Mouse (Mus musculus) embryonic facial prominence, embryonic 13.5 days (tissue): ENCODE data around the gene Wnt7b. TPM values are rescaled to one million over a fixed set of nuclear protein-coding genes. Genes with fewer than 3 reads are reported as not detected.

Source experiments
- ATAC-seq: fragments of 200-750 bp; cut with Nextera tagmentation; 2 replicates; pipeline ENCODE4 v1.8.0; 2017; ENCODE audit warnings: low read depth; ENCODE audit not compliant: insufficient number of reproducible peaks, insufficient read depth, low FRiP score, low TSS enrichment
- H3K27ac ChIP-seq: fragments of 300-500 bp; sonication (generic); 2 replicates; pipeline ENCODE4 v1.5.1; 2015; ENCODE audit warnings: moderate library complexity, mild to moderate bottlenecking, inconsistent platforms
- H3K27me3 ChIP-seq: fragments of 300-500 bp; sonication (generic); 2 replicates; pipeline ENCODE4 v1.6.1; 2015; ENCODE audit warnings: mild to moderate bottlenecking, inconsistent platforms
- H3K36me3 ChIP-seq: fragments of 300-500 bp; sonication (generic); 2 replicates; pipeline ENCODE4 v1.6.1; 2015; ENCODE audit warnings: mild to moderate bottlenecking, inconsistent platforms
- H3K4me1 ChIP-seq: fragments of 300-500 bp; sonication (generic); 2 replicates; pipeline ENCODE4 v1.6.1; 2015; ENCODE audit warnings: inconsistent platforms
- H3K4me2 ChIP-seq: fragments of 300-500 bp; sonication (generic); 2 replicates; pipeline ENCODE4 v1.6.1; 2015; ENCODE audit warnings: moderate library complexity, mild to moderate bottlenecking, inconsistent platforms
- H3K4me3 ChIP-seq: fragments of 300-500 bp; sonication (generic); 2 replicates; pipeline ENCODE4 v1.5.1; 2015; ENCODE audit warnings: mild to moderate bottlenecking, inconsistent platforms
- H3K9ac ChIP-seq: fragments of 300-500 bp; sonication (generic); 2 replicates; pipeline ENCODE4 v1.6.1; 2015; ENCODE audit warnings: mild to moderate bottlenecking, inconsistent platforms
- H3K9me3 ChIP-seq: fragments of 300-500 bp; sonication (generic); 2 replicates; pipeline ENCODE4 v1.6.1; 2016; ENCODE audit warnings: inconsistent platforms
- WGBS: fragments of 180-500 bp; shearing (Covaris S2); methylation state at CpG from one replicate; pipeline ENCODE4 v1.1.7; 2015; ENCODE audit warnings: mixed read lengths; 5-methylcytosine and 5-hydroxymethylcytosine counted together
- polyA plus RNA-seq: library from polyadenylated mRNA; unstranded; fragments of >200 nt; fragmentation: Nextera tagmentation; extraction: Ambion mirVana; gene quantifications from 2 replicates; pipeline ENCODE4 v1.2.1, GENCODE M21; 2015

The Wnt7b gene
- polyA plus RNA-seq, 1 experiment from 2014 or later = 44.9 TPM

GRCm38 (mm10) chr15:85564034-85564769 lies 18.1 kb downstream of the Wnt7b start:
- Histone ChIP-seq H3K4me2 (no peak overlapping the region), H3K27ac (no peak overlapping the region), H3K4me3 (no peak overlapping the region), H3K4me1 (peaks cover 35% of the 10 kb centered on the region), H3K9ac (no peak overlapping the region), H3K27me3 (no peaks in the 10 kb centered on the region), H3K36me3 (no peaks in the 10 kb centered on the region), H3K9me3 (peaks cover 5% of the 10 kb centered on the region; the same call in 1 of the 2 replicates)
- WGBS = 77% methylated on average over 13 of the region's 13 CpGs
- no peak for ATAC-seq

DNA sequence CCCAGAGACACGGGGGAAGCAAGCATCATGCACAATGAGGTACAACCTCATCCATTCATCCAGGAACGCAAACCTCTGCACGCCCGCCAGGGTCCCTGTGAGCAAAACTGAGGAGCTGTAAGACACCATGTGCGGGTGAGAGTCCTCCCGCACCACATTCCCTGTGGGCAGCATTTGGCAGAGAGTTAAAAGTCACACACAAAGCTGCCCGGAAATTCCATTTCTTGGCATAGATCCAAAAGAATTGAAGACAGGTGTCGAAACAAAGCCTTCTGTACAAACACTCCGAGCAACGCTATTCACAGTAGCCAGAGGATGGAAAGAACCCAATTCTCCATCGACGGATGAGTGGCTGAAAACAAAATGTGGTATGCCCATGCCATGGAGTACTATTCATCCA lies 20.3 kb downstream of the Wnt7b start:
- Histone ChIP-seq H3K27me3 (no peaks in the 10 kb centered on the region), H3K9me3 (peaks cover 5% of the 10 kb centered on the region; the same call in 1 of the 2 replicates), H3K27ac (no peak overlapping the region), H3K4me2 (no peak overlapping the region), H3K4me3 (no peak overlapping the region), H3K36me3 (no peaks in the 10 kb centered on the region), H3K4me1 (peaks cover 21% of the 10 kb centered on the region), H3K9ac (no peak overlapping the region)
- 76% methylated on average over 12 of the region's 12 CpGs for WGBS
- ATAC-seq = no peak

- H3K4me3 ChIP-seq = no peak overlapping the region
- no peak overlapping the region for H3K27ac ChIP-seq
- no peaks in the 10 kb centered on the region for H3K27me3 ChIP-seq
- no peak overlapping the region for H3K9ac ChIP-seq
- H3K4me1 ChIP-seq = peaks cover 12% of the 10 kb centered on the region
- peaks cover 5% of the 10 kb centered on the region; the same call in 1 of the 2 replicates for H3K9me3 ChIP-seq
- H3K36me3 ChIP-seq = no peaks in the 10 kb centered on the region
- no peak for ATAC-seq
- 66% methylated on average over 11 of the region's 11 CpGs for WGBS
- no peak overlapping the region for H3K4me2 ChIP-seq
Measured at GRCm38 (mm10) chr15:85560830-85561229, 21.4 kb downstream of the Wnt7b start.

DNA sequence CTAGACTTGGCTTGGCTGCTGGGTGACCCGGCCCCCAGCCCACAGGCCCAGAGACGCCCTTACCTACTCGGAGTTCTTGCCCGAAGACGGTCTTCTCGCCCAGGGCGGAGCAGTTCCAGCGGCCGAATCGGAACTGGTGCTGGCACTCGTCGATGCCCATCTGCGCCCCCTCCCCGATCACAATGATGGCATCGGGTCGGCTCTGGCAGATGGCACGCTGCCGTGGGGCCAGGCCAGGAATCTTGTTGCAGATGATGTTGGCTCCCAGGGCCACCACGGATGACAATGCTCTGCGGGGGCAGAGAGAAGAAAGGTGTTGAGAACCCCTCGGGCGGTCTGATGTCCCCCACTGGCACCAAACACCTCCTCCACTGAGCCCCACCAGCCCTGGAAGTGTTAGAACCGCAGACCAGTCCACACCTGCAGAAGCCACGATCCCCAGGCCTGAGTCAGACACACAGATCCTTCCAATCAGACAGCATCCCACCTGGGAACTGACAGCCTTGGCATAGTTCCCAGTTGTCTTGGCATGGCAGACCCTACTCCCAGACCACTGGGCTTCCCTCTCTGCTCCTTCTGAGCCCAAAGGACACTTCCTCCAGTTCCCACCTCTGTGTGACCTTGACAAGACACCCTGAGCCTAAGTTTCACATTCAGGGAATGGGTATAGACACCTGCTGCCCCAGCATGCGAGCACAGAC lies 23.3 kb downstream of the Wnt7b start:
- 94% methylated on average over 25 of the region's 25 CpGs for WGBS
- H3K9me3 ChIP-seq = peaks cover 5% of the 10 kb centered on the region; the same call in 1 of the 2 replicates
- no peaks in the 10 kb centered on the region for H3K27me3 ChIP-seq
- no peak overlapping the region for H3K4me2 ChIP-seq
- H3K27ac ChIP-seq = no peak overlapping the region
- H3K4me3 ChIP-seq = no peak overlapping the region
- H3K4me1 ChIP-seq = peaks cover 5% of the 10 kb centered on the region
- no peak overlapping the region for H3K9ac ChIP-seq
- no peak for ATAC-seq
- no peaks in the 10 kb centered on the region for H3K36me3 ChIP-seq

- Histone ChIP-seq H3K4me2 (no peak overlapping the region), H3K9ac (peak overlapping the region; percentile 51; the same call in 1 of the 2 replicates), H3K4me3 (no peak overlapping the region), H3K27ac (no peak overlapping the region), H3K9me3 (no peaks in the 10 kb centered on the region), H3K27me3 (no peaks in the 10 kb centered on the region), H3K36me3 (no peaks in the 10 kb centered on the region), H3K4me1 (peaks cover 2% of the 10 kb centered on the region; the same call in 1 of the 2 replicates)
- 54% methylated on average over 10 of the region's 10 CpGs for WGBS
- no peak for ATAC-seq
Measured at GRCm38 (mm10) chr15:85555799-85556198, 26.5 kb downstream of the Wnt7b start.

GRCm38 (mm10) chr15:85553421-85553820 lies 28.9 kb downstream of the Wnt7b start:
- ATAC-seq = no peak
- H3K27me3 ChIP-seq = no peaks in the 10 kb centered on the region
- H3K4me2 ChIP-seq = no peak overlapping the region
- H3K4me3 ChIP-seq = no peak overlapping the region
- no peaks in the 10 kb centered on the region for H3K9me3 ChIP-seq
- peaks cover 2% of the 10 kb centered on the region; the same call in 1 of the 2 replicates for H3K4me1 ChIP-seq
- no peaks in the 10 kb centered on the region for H3K36me3 ChIP-seq
- H3K27ac ChIP-seq = no peak overlapping the region
- 0 out of 2 replicates have a peak overlapping the region, but pooled peaks have one; percentile 11 for H3K9ac ChIP-seq
- 83% methylated on average over 11 of the region's 11 CpGs for WGBS

DNA sequence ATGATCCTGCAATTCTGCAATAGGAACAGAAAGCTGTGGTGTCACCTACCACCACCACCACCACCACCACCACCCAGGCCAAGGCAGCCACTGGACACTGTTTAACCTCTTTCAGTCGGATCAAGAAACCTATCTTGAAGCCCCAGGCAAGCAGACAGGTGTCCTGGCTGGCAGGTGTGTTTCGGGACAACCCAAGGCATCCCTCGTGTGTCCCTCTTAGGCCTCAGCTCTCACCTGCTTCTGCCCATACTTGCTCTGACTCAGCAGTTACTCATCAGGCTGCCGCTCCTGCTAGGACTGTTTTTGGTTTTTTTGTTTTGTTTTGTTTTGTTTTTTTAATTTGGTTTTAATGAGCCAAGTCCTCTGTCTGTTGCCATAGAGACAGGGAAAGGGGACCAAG lies 35.8 kb downstream of the Wnt7b start:
- WGBS = 62% methylated on average over 4 of the region's 4 CpGs
- H3K4me2 ChIP-seq = no peak overlapping the region
- no peak overlapping the region for H3K9ac ChIP-seq
- H3K4me1 ChIP-seq = no peaks in the 10 kb centered on the region
- H3K27ac ChIP-seq = no peak overlapping the region
- no peaks in the 10 kb centered on the region for H3K9me3 ChIP-seq
- H3K27me3 ChIP-seq = 0 out of 2 replicates have a peak, but pooled peaks cover 3% of the 10 kb centered on the region
- H3K36me3 ChIP-seq = no peaks in the 10 kb centered on the region
- no peak for ATAC-seq
- H3K4me3 ChIP-seq = no peak overlapping the region

DNA sequence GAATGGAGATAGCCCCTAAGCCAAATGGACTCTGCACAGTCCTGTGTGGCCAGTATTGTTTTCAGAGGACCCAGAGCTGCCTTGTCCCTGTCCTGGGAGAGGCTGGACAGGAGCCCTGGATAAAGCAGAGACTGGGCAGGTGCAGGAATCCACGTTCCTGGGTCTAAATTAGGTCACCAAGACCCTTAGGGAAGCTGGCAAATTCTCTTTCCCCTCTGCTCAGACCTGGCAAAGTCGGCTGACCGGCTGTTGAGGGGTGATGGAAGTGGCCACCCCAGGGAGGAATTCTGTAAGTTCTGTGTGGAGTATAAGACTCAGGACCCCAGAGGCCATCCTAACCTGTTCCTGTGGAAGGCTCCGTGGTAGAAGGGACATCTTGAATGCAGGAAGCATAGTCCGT lies 36.9 kb downstream of the Wnt7b start:
- Histone ChIP-seq H3K4me1 (no peaks in the 10 kb centered on the region), H3K9ac (no peak overlapping the region), H3K9me3 (no peaks in the 10 kb centered on the region), H3K4me3 (no peak overlapping the region), H3K27ac (no peak overlapping the region), H3K36me3 (no peaks in the 10 kb centered on the region), H3K4me2 (no peak overlapping the region), H3K27me3 (0 out of 2 replicates have a peak, but pooled peaks cover 3% of the 10 kb centered on the region)
- ATAC-seq = no peak
- 75% methylated on average over 5 of the region's 5 CpGs for WGBS

DNA sequence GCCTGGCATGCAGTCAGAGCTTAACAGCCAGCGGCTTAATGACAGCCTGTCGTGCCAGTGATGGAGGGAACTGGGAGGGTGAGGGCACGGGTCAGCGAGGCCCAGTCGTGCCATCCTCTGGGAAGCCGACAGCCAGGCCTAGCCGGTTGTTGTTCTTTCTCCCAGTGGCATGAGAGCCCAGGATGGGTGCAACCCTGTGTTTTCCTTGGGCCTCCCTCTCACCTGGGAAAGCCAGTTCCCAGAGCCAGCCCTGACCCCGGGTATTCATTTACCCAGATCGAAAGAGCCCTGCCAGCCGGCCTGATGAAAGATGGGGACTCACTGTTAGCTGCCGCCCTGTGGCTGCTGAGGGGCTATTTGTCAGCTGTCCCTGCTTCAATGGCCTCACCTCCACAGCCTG lies 44.1 kb downstream of the Wnt7b start:
- peaks cover 11% of the 10 kb centered on the region for H3K4me1 ChIP-seq
- WGBS = 66% methylated on average over 11 of the region's 11 CpGs
- no peak overlapping the region for H3K4me3 ChIP-seq
- peaks cover 7% of the 10 kb centered on the region; the same call in 1 of the 2 replicates for H3K27me3 ChIP-seq
- no peaks in the 10 kb centered on the region for H3K36me3 ChIP-seq
- no peaks in the 10 kb centered on the region for H3K9me3 ChIP-seq
- ATAC-seq = no peak
- no peak overlapping the region for H3K9ac ChIP-seq
- no peak overlapping the region for H3K4me2 ChIP-seq
- no peak overlapping the region for H3K27ac ChIP-seq

DNA sequence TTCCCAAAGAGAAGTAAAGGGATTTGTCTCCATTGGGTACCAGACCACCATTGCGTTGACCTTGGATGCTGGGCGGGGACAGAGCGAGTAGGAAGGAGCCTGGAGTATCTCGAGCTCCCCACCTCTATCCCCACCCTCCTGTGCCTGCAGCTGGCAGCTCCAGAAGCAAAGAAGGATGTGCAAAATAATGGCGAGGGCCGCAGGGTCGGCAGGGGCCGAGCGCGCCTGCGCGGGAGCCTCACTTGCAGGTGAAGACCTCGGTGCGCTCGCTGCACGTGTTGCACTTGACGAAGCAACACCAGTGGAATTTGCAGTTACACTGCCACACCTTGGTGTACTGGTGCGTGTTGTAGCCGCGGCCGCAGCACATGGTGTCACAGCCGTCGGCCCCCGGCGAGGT lies 45.1 kb downstream of the Wnt7b start:
- Histone ChIP-seq H3K9me3 (no peaks in the 10 kb centered on the region), H3K4me3 (no peak overlapping the region), H3K4me1 (peaks cover 11% of the 10 kb centered on the region), H3K36me3 (no peaks in the 10 kb centered on the region), H3K27me3 (peaks cover 4% of the 10 kb centered on the region; the same call in 1 of the 2 replicates), H3K9ac (no peak overlapping the region), H3K27ac (no peak overlapping the region), H3K4me2 (no peak overlapping the region)
- no peak for ATAC-seq
- WGBS = 80% methylated on average over 25 of the region's 25 CpGs

DNA sequence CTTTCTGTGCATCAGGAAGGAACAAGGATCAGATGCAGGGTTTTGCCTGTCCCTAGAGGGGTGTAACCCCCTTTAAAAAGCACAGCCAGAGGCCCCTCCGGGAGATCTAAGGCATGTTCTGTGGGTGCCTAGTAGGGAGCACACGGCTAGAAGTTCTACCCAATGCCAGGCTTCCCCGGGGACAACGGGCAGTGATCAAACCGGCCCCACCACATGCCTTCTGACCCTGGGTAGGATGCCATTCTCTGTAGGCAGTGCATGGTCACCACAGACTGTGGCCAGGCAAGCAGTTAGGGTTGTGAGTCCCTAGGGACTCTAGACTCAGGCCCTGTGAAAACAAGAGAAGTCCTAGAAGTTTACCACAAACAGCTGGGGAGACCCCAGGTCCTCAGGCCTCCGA lies 47.6 kb downstream of the Wnt7b start:
- H3K27me3 ChIP-seq = peaks cover 4% of the 10 kb centered on the region; the same call in 1 of the 2 replicates
- H3K9me3 ChIP-seq = no peaks in the 10 kb centered on the region
- whole genome bisulfite sequencing = 79% methylated on average over 6 of the region's 6 CpGs
- no peak overlapping the region for H3K4me3 ChIP-seq
- peaks cover 19% of the 10 kb centered on the region for H3K4me1 ChIP-seq
- ATAC-seq = no peak
- no peak overlapping the region for H3K4me2 ChIP-seq
- no peak overlapping the region for H3K9ac ChIP-seq
- H3K36me3 ChIP-seq = no peaks in the 10 kb centered on the region
- H3K27ac ChIP-seq = no peak overlapping the region

DNA sequence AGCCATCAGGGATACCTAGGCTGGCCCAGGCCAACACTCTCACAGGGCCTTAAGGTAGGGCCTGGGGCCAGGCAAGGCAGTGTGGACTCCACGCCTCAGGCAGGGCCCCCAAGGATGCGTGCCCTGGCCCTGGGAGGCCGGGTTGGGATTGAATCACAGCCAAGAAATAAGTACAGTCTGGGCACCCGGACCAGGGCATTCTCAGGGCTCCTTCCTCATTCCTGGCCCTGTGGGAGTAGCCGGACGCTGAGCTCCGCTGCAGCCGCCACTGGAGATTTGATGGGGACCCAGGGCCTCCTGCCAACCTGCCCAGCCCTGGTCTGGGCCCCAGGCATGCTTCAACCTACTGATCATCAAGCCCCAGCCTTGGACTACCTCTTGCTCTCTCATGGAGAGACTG lies 48.1 kb downstream of the Wnt7b start:
- no peak for ATAC-seq

More for the DNA sequence above, 48.1 kb downstream of the Wnt7b start:
- H3K36me3 ChIP-seq = no peaks in the 10 kb centered on the region
- H3K4me2 ChIP-seq = no peak overlapping the region
- H3K9me3 ChIP-seq = no peaks in the 10 kb centered on the region
- no peak overlapping the region for H3K27ac ChIP-seq
- H3K4me1 ChIP-seq = peaks cover 16% of the 10 kb centered on the region
- 88% methylated on average over 8 of the region's 8 CpGs for WGBS
- H3K27me3 ChIP-seq = peaks cover 4% of the 10 kb centered on the region; the same call in 1 of the 2 replicates
- no peak overlapping the region for H3K9ac ChIP-seq
- H3K4me3 ChIP-seq = no peak overlapping the region
